Mouse (Mus musculus): Measurements from ENCODE around the gene Nyx. TPM values are rescaled to one million over a fixed set of nuclear protein-coding genes. Genes with fewer than 3 reads are reported as not detected.

Nyx gene
- polyA plus RNA-seq, 1 experiment: 0.01 TPM

DNA sequence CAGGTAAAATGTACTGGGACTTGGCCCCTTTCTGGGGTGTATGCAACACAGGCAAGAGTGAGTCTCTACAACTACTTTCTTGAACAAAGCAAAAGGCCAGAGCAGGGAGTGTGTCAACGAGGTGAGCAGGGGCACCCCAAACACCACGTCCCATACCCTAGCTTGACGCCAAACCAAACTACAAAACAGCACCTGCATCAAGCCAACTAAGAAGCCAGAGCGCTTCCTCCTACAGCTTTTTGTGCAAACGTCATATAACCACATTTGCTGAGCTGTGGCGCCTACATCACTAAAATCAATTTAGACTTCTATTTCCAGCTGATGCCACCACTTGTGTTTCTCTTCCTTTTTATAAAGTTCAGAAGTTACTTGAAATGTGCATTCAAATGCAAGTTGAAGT, 50.5 kb downstream of the Nyx start:
- no peak overlapping the region for H3K4me2 ChIP-seq (ENCODE audit: low read depth)
- H3K27me3 ChIP-seq (ENCODE audit: control insufficient read depth, insufficient read depth, insufficient read length): no peaks in the 10 kb centered on the region
- no peaks in the 10 kb centered on the region for H3K36me3 ChIP-seq (ENCODE audit: control insufficient read depth, insufficient read depth)
- TF ChIP-seq MYOG (IDR thresholded peaks at IDR 0.05; ENCODE audit: control insufficient read depth in 1 of 3, insufficient read depth in 1 of 3, insufficient read length in 2 of 3, low read depth in 2 of 3): no peak
- TF ChIP-seq REST (IDR thresholded peaks at IDR 0.05; ENCODE audit: insufficient read depth, insufficient read length): no peak
- TF ChIP-seq USF1 (IDR thresholded peaks at IDR 0.05; ENCODE audit: low read depth): no peak
- no peak for TF ChIP-seq TCF12 (IDR thresholded peaks at IDR 0.05; ENCODE audit: insufficient read depth, poor library complexity, severe bottlenecking)
- no peak for TF ChIP-seq POLR2AphosphoS2 (IDR thresholded peaks at IDR 0.05; ENCODE audit: insufficient read length, low read depth)
- no peak for TF ChIP-seq POLR2A (IDR thresholded peaks at IDR 0.05; ENCODE audit: insufficient read length, low read depth)
- no peak for TF ChIP-seq E2F4 (IDR thresholded peaks at IDR 0.05; ENCODE audit: insufficient read depth)
- TF ChIP-seq MAX (IDR thresholded peaks at IDR 0.05; ENCODE audit: low read depth): no peak
- TF ChIP-seq SRF (IDR thresholded peaks at IDR 0.05; ENCODE audit: control insufficient read depth, insufficient read length, low read depth): no peak
- TF ChIP-seq MYOD1 (IDR thresholded peaks at IDR 0.05; ENCODE audit: control insufficient read depth in 1 of 3, insufficient read length in 2 of 3, low read depth in 2 of 3): no peak
- H3ac ChIP-seq (ENCODE audit: control insufficient read depth, insufficient read length): no peak overlapping the region
- H3K79me2 ChIP-seq (ENCODE audit: control insufficient read depth, insufficient read depth): no peaks in the 10 kb centered on the region
- H3K4me3 ChIP-seq: no peak overlapping the region

DNA sequence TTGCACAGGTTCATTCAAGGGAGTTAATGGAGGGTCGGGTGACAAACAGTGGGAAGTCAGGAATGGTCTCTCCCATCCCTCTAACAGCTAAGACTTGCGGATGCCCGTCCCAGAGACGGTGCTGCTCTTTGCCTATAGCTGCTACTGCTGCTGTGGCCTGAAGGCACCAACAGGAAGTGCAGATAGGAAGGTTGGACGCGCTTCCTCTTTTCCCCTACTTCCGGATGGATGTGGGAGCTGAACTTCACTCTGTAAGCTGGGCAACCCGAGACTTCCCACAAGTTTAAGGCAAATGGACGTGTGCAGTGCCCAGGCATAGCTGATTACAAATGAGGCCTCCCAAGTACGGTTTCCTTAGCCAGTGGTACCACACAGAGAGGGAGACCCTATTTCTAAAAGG, 52.1 kb downstream of the Nyx start:
- TF ChIP-seq MYOD1 (IDR thresholded peaks at IDR 0.05; ENCODE audit: control insufficient read depth in 1 of 3, insufficient read length in 2 of 3, low read depth in 2 of 3) (no peak), TCF12 (IDR thresholded peaks at IDR 0.05; ENCODE audit: insufficient read depth, poor library complexity, severe bottlenecking) (no peak)
- no peaks in the 10 kb centered on the region for H3K79me2 ChIP-seq (ENCODE audit: control insufficient read depth, insufficient read depth)
- no peak overlapping the region for H3K4me2 ChIP-seq (ENCODE audit: low read depth)
- H3K36me3 ChIP-seq (ENCODE audit: control insufficient read depth, insufficient read depth): no peaks in the 10 kb centered on the region
- no peaks in the 10 kb centered on the region for H3K27me3 ChIP-seq (ENCODE audit: control insufficient read depth, insufficient read depth, insufficient read length)
- H3K4me3 ChIP-seq: no peak overlapping the region
- no peak overlapping the region for H3ac ChIP-seq (ENCODE audit: control insufficient read depth, insufficient read length)

- no peak overlapping the region for H3ac ChIP-seq (ENCODE audit: control insufficient read depth, insufficient read length)
- no peak overlapping the region for H3K4me3 ChIP-seq
- no peaks in the 10 kb centered on the region for H3K27me3 ChIP-seq (ENCODE audit: control insufficient read depth, insufficient read depth, insufficient read length)
- H3K4me2 ChIP-seq (ENCODE audit: low read depth): no peak overlapping the region
- no peaks in the 10 kb centered on the region for H3K79me2 ChIP-seq (ENCODE audit: control insufficient read depth, insufficient read depth)
- no peaks in the 10 kb centered on the region for H3K36me3 ChIP-seq (ENCODE audit: control insufficient read depth, insufficient read depth)
- no peak for TF ChIP-seq E2F4 (IDR thresholded peaks at IDR 0.05; ENCODE audit: insufficient read depth)
These were observed 53.0 kb downstream of the Nyx start for GRCm38 (mm10) chrX:13518781-13519407.

GRCm38 (mm10) chrX:13519408-13519783, 53.5 kb downstream of the Nyx start:
- H3ac ChIP-seq (ENCODE audit: control insufficient read depth, insufficient read length): no peak overlapping the region
- H3K27me3 ChIP-seq (ENCODE audit: control insufficient read depth, insufficient read depth, insufficient read length): no peaks in the 10 kb centered on the region
- H3K79me2 ChIP-seq (ENCODE audit: control insufficient read depth, insufficient read depth): no peaks in the 10 kb centered on the region
- no peak overlapping the region for H3K4me3 ChIP-seq
- no peak overlapping the region for H3K4me2 ChIP-seq (ENCODE audit: low read depth)
- TF ChIP-seq MYOG (IDR thresholded peaks at IDR 0.05; ENCODE audit: control insufficient read depth in 1 of 3, insufficient read depth in 1 of 3, insufficient read length in 2 of 3, low read depth in 2 of 3) (no peak), REST (IDR thresholded peaks at IDR 0.05; ENCODE audit: insufficient read depth, insufficient read length) (no peak), SRF (IDR thresholded peaks at IDR 0.05; ENCODE audit: control insufficient read depth, insufficient read length, low read depth) (no peak), USF1 (IDR thresholded peaks at IDR 0.05; ENCODE audit: low read depth) (no peak), E2F4 (IDR thresholded peaks at IDR 0.05; ENCODE audit: insufficient read depth) (no peak), MAX (IDR thresholded peaks at IDR 0.05; ENCODE audit: low read depth) (no peak), TCF12 (IDR thresholded peaks at IDR 0.05; ENCODE audit: insufficient read depth, poor library complexity, severe bottlenecking) (no peak), CEBPB (IDR thresholded peaks at IDR 0.05; ENCODE audit: insufficient read depth, poor library complexity, severe bottlenecking) (no peak), POLR2A (IDR thresholded peaks at IDR 0.05; ENCODE audit: insufficient read length, low read depth) (no peak), TCF3 (IDR thresholded peaks at IDR 0.05; ENCODE audit: insufficient read length, low read depth) (no peak), POLR2AphosphoS2 (IDR thresholded peaks at IDR 0.05; ENCODE audit: insufficient read length, low read depth) (no peak), MYOD1 (IDR thresholded peaks at IDR 0.05; ENCODE audit: control insufficient read depth in 1 of 3, insufficient read length in 2 of 3, low read depth in 2 of 3) (no peak)
- H3K36me3 ChIP-seq (ENCODE audit: control insufficient read depth, insufficient read depth): no peaks in the 10 kb centered on the region

DNA sequence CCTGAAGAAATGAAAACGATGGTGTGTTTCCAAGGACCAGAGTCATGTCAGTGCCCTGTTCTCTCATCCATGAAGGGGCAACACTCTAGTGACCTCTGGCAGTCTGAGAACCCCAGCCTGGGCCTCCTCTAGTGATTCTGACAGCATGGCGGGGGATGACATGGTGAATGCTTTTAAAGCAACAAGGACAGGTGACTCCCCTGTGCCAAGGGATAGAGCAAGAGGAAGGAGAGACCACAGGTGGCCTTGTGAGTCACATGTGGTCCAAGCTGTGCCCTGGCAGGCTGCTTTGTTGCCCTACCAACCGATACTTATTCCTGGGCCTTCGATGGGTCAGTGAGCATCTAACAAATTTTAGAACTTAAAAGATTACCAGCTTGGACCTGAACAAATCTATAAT, 54.7 kb downstream of the Nyx start:
- H3K4me2 ChIP-seq (ENCODE audit: low read depth): no peak overlapping the region
- no peaks in the 10 kb centered on the region for H3K27me3 ChIP-seq (ENCODE audit: control insufficient read depth, insufficient read depth, insufficient read length)
- TF ChIP-seq CEBPB (IDR thresholded peaks at IDR 0.05; ENCODE audit: insufficient read depth, poor library complexity, severe bottlenecking) (no peak), POLR2A (IDR thresholded peaks at IDR 0.05; ENCODE audit: insufficient read length, low read depth) (no peak), MYOG (IDR thresholded peaks at IDR 0.05; ENCODE audit: control insufficient read depth in 1 of 3, insufficient read depth in 1 of 3, insufficient read length in 2 of 3, low read depth in 2 of 3) (no peak), USF1 (IDR thresholded peaks at IDR 0.05; ENCODE audit: low read depth) (no peak), POLR2AphosphoS2 (IDR thresholded peaks at IDR 0.05; ENCODE audit: insufficient read length, low read depth) (no peak), TCF3 (IDR thresholded peaks at IDR 0.05; ENCODE audit: insufficient read length, low read depth) (no peak), MAX (IDR thresholded peaks at IDR 0.05; ENCODE audit: low read depth) (no peak), SRF (IDR thresholded peaks at IDR 0.05; ENCODE audit: control insufficient read depth, insufficient read length, low read depth) (no peak), TCF12 (IDR thresholded peaks at IDR 0.05; ENCODE audit: insufficient read depth, poor library complexity, severe bottlenecking) (no peak), E2F4 (IDR thresholded peaks at IDR 0.05; ENCODE audit: insufficient read depth) (no peak), REST (IDR thresholded peaks at IDR 0.05; ENCODE audit: insufficient read depth, insufficient read length) (no peak), MYOD1 (IDR thresholded peaks at IDR 0.05; ENCODE audit: control insufficient read depth in 1 of 3, insufficient read length in 2 of 3, low read depth in 2 of 3) (no peak)
- no peaks in the 10 kb centered on the region for H3K36me3 ChIP-seq (ENCODE audit: control insufficient read depth, insufficient read depth)
- no peaks in the 10 kb centered on the region for H3K79me2 ChIP-seq (ENCODE audit: control insufficient read depth, insufficient read depth)
- no peak overlapping the region for H3K4me3 ChIP-seq
- no peak overlapping the region for H3ac ChIP-seq (ENCODE audit: control insufficient read depth, insufficient read length)

All from myocyte (in vitro differentiated cells).